Mouse (Mus musculus): ENCODE measurements around the gene Akap6. TPM values are rescaled to one million over a fixed set of nuclear protein-coding genes. Genes with fewer than 3 reads are reported as not detected.

Akap6 gene
- total and polyA plus RNA-seq, 2 experiments from 2014 or later: 18.2 to 69.3 TPM

GRCm38 (mm10) chr12:52904046-52904445, 204.9 kb downstream of the Akap6 start:
- no peaks in the 10 kb centered on the region for H3K36me3 ChIP-seq (ENCODE audit: insufficient read depth, low read length)
- no peak overlapping the region for H3K27ac ChIP-seq (ENCODE audit: low read depth, low read length)
- no peak for ATAC-seq (ENCODE audit: low FRiP score)
- H3K9ac ChIP-seq (replicated peaks; ENCODE audit: low read length, poor library complexity, severe bottlenecking): no peak overlapping the region
- DNase-seq (ENCODE audit: low spot score): no peak
- H3K4me1 ChIP-seq (ENCODE audit: insufficient read depth, low read length): no peaks in the 10 kb centered on the region
- no peak overlapping the region for H3K4me3 ChIP-seq (ENCODE audit: low read depth, low read length)
- no peak for TF ChIP-seq CTCF (IDR thresholded peaks at IDR 0.05)
- no peaks in the 10 kb centered on the region for H3K9me3 ChIP-seq (ENCODE audit: low read length)
- WGBS: 79% methylated on average over 5 of the region's 5 CpGs
- H3K27me3 ChIP-seq (ENCODE audit: insufficient read depth, low read length): no peaks in the 10 kb centered on the region
- H3K4me2 ChIP-seq (ENCODE audit: low read depth, low read length, poor library complexity, severe bottlenecking): no peak overlapping the region

DNA sequence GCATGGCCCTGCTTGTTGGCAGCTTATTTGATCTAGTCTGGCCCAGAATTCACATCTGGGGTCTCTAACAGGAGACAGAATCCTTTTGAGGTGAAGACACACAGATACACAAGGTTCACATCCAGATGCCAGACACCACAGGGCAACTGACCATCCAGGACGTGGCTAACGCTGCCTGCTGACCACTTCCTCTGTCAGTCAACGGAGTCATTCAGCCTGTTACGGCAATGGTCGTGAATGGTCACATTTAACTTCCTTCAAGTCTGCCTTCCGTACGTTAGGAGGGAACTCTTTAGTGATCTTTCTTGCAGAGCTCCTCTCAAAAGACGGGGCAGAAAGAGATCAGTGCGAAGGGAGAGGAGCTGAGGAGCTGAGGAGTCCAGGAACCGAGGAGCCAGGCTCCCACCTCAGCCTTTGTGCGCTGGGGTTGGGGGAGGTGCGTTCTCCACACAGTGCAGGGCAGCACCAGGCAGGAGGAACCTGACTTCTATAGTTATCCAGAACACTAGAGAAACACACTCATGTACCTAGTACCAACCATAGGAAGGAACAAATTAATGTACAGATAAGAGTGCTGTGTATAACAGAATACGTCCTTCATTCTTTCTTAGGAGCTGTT, 209.4 kb downstream of the Akap6 start:
- TF ChIP-seq CTCF (IDR thresholded peaks at IDR 0.05): no peak
- no peak for ATAC-seq (ENCODE audit: low FRiP score)

GRCm38 (mm10) chr12:52910345-52910744, 211.2 kb downstream of the Akap6 start:
- no peak for TF ChIP-seq CTCF (IDR thresholded peaks at IDR 0.05)
- Histone ChIP-seq H3K9ac (replicated peaks; ENCODE audit: low read length, poor library complexity, severe bottlenecking) (no peak overlapping the region), H3K4me2 (ENCODE audit: low read depth, low read length, poor library complexity, severe bottlenecking) (no peak overlapping the region), H3K4me1 (ENCODE audit: insufficient read depth, low read length) (no peaks in the 10 kb centered on the region; the same call in 1 of the 2 replicates), H3K27ac (ENCODE audit: low read depth, low read length) (no peak overlapping the region), H3K27me3 (ENCODE audit: insufficient read depth, low read length) (no peaks in the 10 kb centered on the region), H3K9me3 (ENCODE audit: low read length) (no peaks in the 10 kb centered on the region), H3K4me3 (ENCODE audit: low read depth, low read length) (no peak overlapping the region), H3K36me3 (ENCODE audit: insufficient read depth, low read length) (no peaks in the 10 kb centered on the region)
- ATAC-seq (ENCODE audit: low FRiP score) (no peak), DNase-seq (ENCODE audit: low spot score) (no peak)
- 76% methylated on average over 13 of the region's 13 CpGs for WGBS

More for the DNA sequence above, 209.4 kb downstream of the Akap6 start:
- H3K27me3 ChIP-seq (ENCODE audit: insufficient read depth, low read length): no peaks in the 10 kb centered on the region
- H3K9me3 ChIP-seq (ENCODE audit: low read length): no peaks in the 10 kb centered on the region
- no peak overlapping the region for H3K4me2 ChIP-seq (ENCODE audit: low read depth, low read length, poor library complexity, severe bottlenecking)
- DNase-seq (ENCODE audit: low spot score): no peak
- 67% methylated on average over 13 of the region's 13 CpGs for WGBS
- no peaks in the 10 kb centered on the region for H3K4me1 ChIP-seq (ENCODE audit: insufficient read depth, low read length)
- no peak overlapping the region for H3K4me3 ChIP-seq (ENCODE audit: low read depth, low read length)
- H3K27ac ChIP-seq (ENCODE audit: low read depth, low read length): no peak overlapping the region
- H3K9ac ChIP-seq (replicated peaks; ENCODE audit: low read length, poor library complexity, severe bottlenecking): no peak overlapping the region
- no peaks in the 10 kb centered on the region for H3K36me3 ChIP-seq (ENCODE audit: insufficient read depth, low read length)

DNA sequence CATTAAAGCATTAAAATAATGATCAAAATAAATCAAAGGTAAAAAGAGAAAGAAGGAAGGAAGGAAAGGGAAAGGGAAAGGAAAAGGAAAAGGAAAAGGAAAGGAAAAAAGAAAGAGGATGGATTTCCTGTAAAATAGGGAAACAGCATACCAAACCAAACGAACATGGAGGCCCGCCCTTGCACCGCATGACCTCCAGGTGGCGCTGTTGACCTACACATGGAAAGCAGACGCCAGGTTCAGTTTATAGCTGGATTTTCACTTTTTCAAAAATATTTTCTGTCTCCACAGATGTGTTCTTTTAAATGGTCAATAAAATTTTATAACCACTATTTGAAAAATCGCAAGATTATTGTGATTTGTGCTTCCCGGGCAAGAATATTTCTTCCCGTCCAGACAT, 211.6 kb downstream of the Akap6 start:
- WGBS: 18% methylated on average over 8 of the region's 8 CpGs

DNA sequence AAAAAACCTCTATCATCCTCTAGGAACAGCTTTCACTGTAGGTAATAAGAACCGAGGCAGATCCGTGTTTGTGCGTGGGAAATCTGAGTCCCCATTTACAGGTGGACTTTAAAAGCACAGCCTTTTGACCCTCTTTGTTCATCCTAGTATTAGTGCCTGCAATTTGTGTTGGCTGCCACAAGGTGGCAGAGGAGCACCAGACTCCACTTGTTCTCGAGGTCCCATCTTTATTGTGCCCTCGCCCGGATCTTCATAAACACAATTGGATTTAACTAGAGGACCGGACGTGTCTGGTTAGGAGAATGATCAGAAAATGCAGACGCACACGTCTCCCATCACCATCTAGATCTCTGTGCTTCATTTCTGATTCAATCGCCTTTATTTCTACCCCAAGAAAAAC, 219.8 kb downstream of the Akap6 start:
- no peak for ATAC-seq (ENCODE audit: low FRiP score)

More for the DNA sequence above, 211.6 kb downstream of the Akap6 start:
- Histone ChIP-seq H3K9me3 (ENCODE audit: low read length) (no peaks in the 10 kb centered on the region), H3K27me3 (ENCODE audit: insufficient read depth, low read length) (no peaks in the 10 kb centered on the region), H3K4me3 (ENCODE audit: low read depth, low read length) (no peak overlapping the region), H3K9ac (replicated peaks; ENCODE audit: low read length, poor library complexity, severe bottlenecking) (no peak overlapping the region), H3K36me3 (ENCODE audit: insufficient read depth, low read length) (no peaks in the 10 kb centered on the region), H3K4me2 (ENCODE audit: low read depth, low read length, poor library complexity, severe bottlenecking) (no peak overlapping the region), H3K27ac (ENCODE audit: low read depth, low read length) (no peak overlapping the region), H3K4me1 (ENCODE audit: insufficient read depth, low read length) (no peaks in the 10 kb centered on the region; the same call in 1 of the 2 replicates)
- no peak for ATAC-seq (ENCODE audit: low FRiP score)
- TF ChIP-seq CTCF (IDR thresholded peaks at IDR 0.05): peak; percentile 97
- peak; percentile 76 for DNase-seq (ENCODE audit: low spot score)

DNA sequence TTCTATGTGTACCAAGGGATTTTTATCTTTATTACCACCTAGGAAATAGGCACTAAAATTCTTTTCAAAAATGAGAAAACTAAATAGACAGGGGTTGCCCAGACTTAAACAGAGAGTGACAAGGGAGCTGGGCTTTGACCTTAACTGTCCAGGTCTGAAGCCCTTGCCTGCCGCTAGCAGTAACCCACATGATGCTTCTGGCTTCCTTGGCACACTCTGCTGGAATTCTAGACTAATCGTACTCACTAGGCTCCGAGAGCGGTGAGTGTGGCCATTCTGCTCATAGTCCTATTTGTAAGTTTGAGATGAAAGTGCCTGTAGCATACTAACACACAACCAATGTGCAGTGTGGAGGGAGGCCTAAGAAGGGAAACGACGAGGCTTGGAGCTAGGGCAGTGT, 223.3 kb downstream of the Akap6 start:
- Histone ChIP-seq H3K4me2 (ENCODE audit: low read depth, low read length, poor library complexity, severe bottlenecking) (no peak overlapping the region), H3K27me3 (ENCODE audit: insufficient read depth, low read length) (no peaks in the 10 kb centered on the region), H3K27ac (ENCODE audit: low read depth, low read length) (no peak overlapping the region), H3K9ac (replicated peaks; ENCODE audit: low read length, poor library complexity, severe bottlenecking) (no peak overlapping the region), H3K9me3 (ENCODE audit: low read length) (no peaks in the 10 kb centered on the region), H3K36me3 (ENCODE audit: insufficient read depth, low read length) (no peaks in the 10 kb centered on the region), H3K4me3 (ENCODE audit: low read depth, low read length) (no peak overlapping the region), H3K4me1 (ENCODE audit: insufficient read depth, low read length) (0 out of 2 replicates have a peak, but pooled peaks cover 3% of the 10 kb centered on the region)
- no peak for DNase-seq (ENCODE audit: low spot score)
- no peak for TF ChIP-seq CTCF (IDR thresholded peaks at IDR 0.05)
- ATAC-seq (ENCODE audit: low FRiP score): no peak
- 82% methylated on average over 6 of the region's 6 CpGs for WGBS

More for the DNA sequence above, 219.8 kb downstream of the Akap6 start:
- H3K27me3 ChIP-seq (ENCODE audit: insufficient read depth, low read length): no peaks in the 10 kb centered on the region
- WGBS: 27% methylated on average over 11 of the region's 11 CpGs
- peaks cover 3% of the 10 kb centered on the region; the same call in 1 of the 2 replicates for H3K4me1 ChIP-seq (ENCODE audit: insufficient read depth, low read length)
- no peak overlapping the region for H3K27ac ChIP-seq (ENCODE audit: low read depth, low read length)
- no peaks in the 10 kb centered on the region for H3K36me3 ChIP-seq (ENCODE audit: insufficient read depth, low read length)
- peak; percentile 57 for DNase-seq (ENCODE audit: low spot score)
- H3K4me3 ChIP-seq (ENCODE audit: low read depth, low read length): no peak overlapping the region
- H3K9ac ChIP-seq (replicated peaks; ENCODE audit: low read length, poor library complexity, severe bottlenecking): no peak overlapping the region
- peak; percentile 86 for TF ChIP-seq CTCF (IDR thresholded peaks at IDR 0.05)
- H3K9me3 ChIP-seq (ENCODE audit: low read length): no peaks in the 10 kb centered on the region
- H3K4me2 ChIP-seq (ENCODE audit: low read depth, low read length, poor library complexity, severe bottlenecking): no peak overlapping the region

All from midbrain, postnatal 0 days (tissue).